Mouse (Mus musculus): ENCODE measurements around the gene Coq2.

- TF ChIP-seq CTCF (IDR thresholded peaks at IDR 0.05; ENCODE audit: extremely low read depth, insufficient read depth, insufficient read length, insufficient replicate concordance) (no peak), POLR2A (IDR thresholded peaks at IDR 0.05; ENCODE audit: low read depth, low read length) (no peak)
Observed at GRCm38 (mm10) chr5:100704272-100704671, 29.3 kb upstream of the Coq2 start.
